Mouse (Mus musculus): ENCODE results near the gene Metap2. TPM values are rescaled to one million over a fixed set of nuclear protein-coding genes. Genes with fewer than 3 reads are reported as not detected.
"Not testable (repeated sequence)": the region's sequence is repeated elsewhere in the genome, so short reads cannot be mapped to it uniquely, and the experiment has no call there.

Metap2 gene
- total RNA-seq, 2 experiments from 2014 or later = 179 to 184 TPM

GRCm38 (mm10) chr10:93835115-93835514 lies 61.8 kb downstream of the Metap2 start:
- DNase-seq = not testable (repeated sequence)

GRCm38 (mm10) chr10:93834394-93834745 lies 62.5 kb downstream of the Metap2 start:
- no peak for DNase-seq

GRCm38 (mm10) chr10:93833699-93834393 lies 63.0 kb downstream of the Metap2 start:
- DNase-seq = peak; percentile 78

- no peak for DNase-seq
These were observed 63.6 kb downstream of the Metap2 start for GRCm38 (mm10) chr10:93833370-93833698.

- no peak for DNase-seq
These were observed 64.1 kb downstream of the Metap2 start for GRCm38 (mm10) chr10:93832811-93833210.

GRCm38 (mm10) chr10:93831730-93832574 lies 64.9 kb downstream of the Metap2 start:
- DNase-seq = no peak

GRCm38 (mm10) chr10:93830931-93831729 lies 65.8 kb downstream of the Metap2 start, which contains the start of gene Usp44:
TSS of gene Usp44 (plus strand) at chr10:93831555.
- no peak for DNase-seq

- no peak for DNase-seq
These were observed 66.7 kb downstream of the Metap2 start for GRCm38 (mm10) chr10:93829898-93830831.

- DNase-seq = peak; percentile 82
These were observed 78.2 kb downstream of the Metap2 start for GRCm38 (mm10) chr10:93818661-93819060.

GRCm38 (mm10) chr10:93813755-93814154 lies 83.1 kb downstream of the Metap2 start:
- no peak for DNase-seq

GRCm38 (mm10) chr10:93812774-93813415 lies 84.0 kb downstream of the Metap2 start:
- DNase-seq = peak; percentile 86

- DNase-seq = no peak
These were observed 84.8 kb downstream of the Metap2 start for GRCm38 (mm10) chr10:93812098-93812497.

GRCm38 (mm10) chr10:93810590-93811185 lies 86.2 kb downstream of the Metap2 start:
- no peak for DNase-seq

GRCm38 (mm10) chr10:93809438-93809837 lies 87.5 kb downstream of the Metap2 start:
- not testable (repeated sequence) for DNase-seq

Other genes with a start within 250 kb of the Metap2 start
- under 1 TPM in 1 of 2 experiments, not detected in 1; 0.11 TPM for gene Usp44, start 65.5 kb downstream of the Metap2 start, total RNA-seq (2021)
- gene Vezt, start 138.7 kb upstream of the Metap2 start, total RNA-seq (2021) = 10 to 100 TPM; 45.3 to 46.4 TPM
- 1 to 10 TPM; 5.5 to 6.1 TPM for gene Fgd6, start 138.9 kb upstream of the Metap2 start, total RNA-seq (2021)